Mouse (Mus musculus) hindbrain, embryonic 14.5 days (tissue): ENCODE results near the gene Gm973. TPM values are rescaled to one million over a fixed set of nuclear protein-coding genes. Genes with fewer than 3 reads are reported as not detected.

ENCODE experiments used
- ATAC-seq: fragments of 200-750 bp; cut with Nextera tagmentation; 2 replicates; pipeline ENCODE4 v1.8.0; 2017; ENCODE audit warnings: moderate number of reproducible peaks, mild to moderate bottlenecking, moderate TSS enrichment, moderate library complexity; ENCODE audit not compliant: low FRiP score
- DNase-seq: peaks from one replicate; pipeline ENCODE4 v3.0.0-alpha.2; 2015; ENCODE audit warnings: low spot score
- H3K27ac ChIP-seq: fragments of 300-500 bp; sonication (generic); 2 replicates; pipeline ENCODE4 v1.5.1; 2014; ENCODE audit warnings: mild to moderate bottlenecking, moderate library complexity
- H3K27me3 ChIP-seq: fragments of 300-500 bp; sonication (generic); 2 replicates; pipeline ENCODE4 v1.6.1; 2014; ENCODE audit warnings: mild to moderate bottlenecking, low read length, mixed read lengths; ENCODE audit not compliant: control insufficient read depth, insufficient read depth
- H3K36me3 ChIP-seq: fragments of 300-500 bp; sonication (generic); replicated peaks from 2 replicates; pipeline ENCODE4 v1.6.1; 2014; ENCODE audit not compliant: control insufficient read depth, insufficient read depth
- H3K4me1 ChIP-seq: fragments of 300-500 bp; sonication (generic); replicated peaks from 2 replicates; pipeline ENCODE4 v1.6.1; 2014; ENCODE audit warnings: antibody characterized with exemption, low read length, mixed read lengths; ENCODE audit not compliant: control insufficient read depth, insufficient read depth
- H3K4me2 ChIP-seq: fragments of 300-500 bp; sonication (generic); replicated peaks from 2 replicates; pipeline ENCODE4 v1.6.1; 2014; ENCODE audit warnings: mild to moderate bottlenecking, moderate library complexity
- H3K4me3 ChIP-seq: fragments of 300-500 bp; sonication (generic); replicated peaks from 2 replicates; pipeline ENCODE4 v1.5.1; 2014; ENCODE audit warnings: mild to moderate bottlenecking, low read length
- H3K9ac ChIP-seq: fragments of 300-500 bp; sonication (generic); 2 replicates; pipeline ENCODE4 v1.6.1; 2014
- H3K9me3 ChIP-seq: fragments of 300-500 bp; sonication (generic); 2 replicates; pipeline ENCODE4 v1.6.1; 2016; ENCODE audit warnings: low read length; ENCODE audit not compliant: control insufficient read depth
- WGBS: fragments of 180-500 bp; shearing (Covaris S2); extraction: QIAGEN DNeasy Blood & Tissue Kit; methylation state at CpG from one replicate; pipeline ENCODE4 v1.1.7; 2014; 5-methylcytosine and 5-hydroxymethylcytosine counted together
- polyA plus RNA-seq: library from polyadenylated mRNA; unstranded; fragments of >200 nt; fragmentation: Nextera tagmentation; extraction: Ambion mirVana; gene quantifications from 2 replicates; pipeline ENCODE4 v1.2.1, GENCODE M21; 2014

Gene Gm973
- polyA plus RNA-seq, 1 experiment from 2014 or later = 10.6 TPM

DNA sequence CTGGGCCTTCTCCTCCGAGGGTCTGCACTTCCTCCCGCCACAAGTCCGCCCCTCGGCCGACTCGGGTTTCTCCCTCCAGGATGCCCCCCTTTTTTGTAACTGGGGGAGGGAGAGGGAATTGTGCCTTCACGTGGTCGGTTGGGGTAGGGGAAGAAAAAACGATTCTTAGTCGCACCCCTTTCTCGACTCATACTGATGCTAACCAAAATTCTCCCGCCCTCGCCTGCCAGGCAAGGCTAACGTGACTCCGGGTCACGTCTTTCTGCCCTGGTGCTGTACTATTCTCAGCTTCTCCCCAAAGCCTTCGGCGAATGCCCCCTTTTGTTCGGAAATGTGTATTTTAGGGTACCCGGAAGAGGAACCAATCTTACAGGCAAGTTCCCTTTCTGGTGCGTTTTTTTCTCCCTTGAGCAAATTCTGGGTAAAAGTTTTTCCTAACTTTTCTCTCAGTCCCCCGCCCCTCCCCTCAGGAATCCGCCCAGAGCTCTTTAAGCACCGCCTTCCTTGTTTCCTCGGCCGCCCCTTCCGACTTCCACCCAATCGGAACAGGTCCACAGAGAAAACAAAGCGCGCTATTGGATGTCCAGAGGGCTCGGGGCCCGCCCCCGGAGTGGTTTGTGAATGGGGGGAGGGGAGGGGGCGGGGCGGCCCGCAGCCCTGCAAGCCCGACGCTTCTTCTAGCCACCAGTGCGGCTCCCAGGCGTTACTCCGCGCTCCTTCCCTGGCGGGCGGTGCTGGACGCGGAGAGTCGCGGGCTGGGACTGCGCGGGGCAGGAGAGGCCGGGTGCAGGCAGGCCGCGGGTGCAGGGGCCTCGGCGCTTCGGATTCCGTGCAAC, 34.4 kb upstream of the Gm973 start:
- under 1% methylated on average over 57 of the region's 57 CpGs for WGBS
- peaks cover 24% of the 10 kb centered on the region for H3K4me1 ChIP-seq
- peak overlapping the region; percentile 99 for H3K4me2 ChIP-seq
- ATAC-seq (peak; percentile 94), DNase-seq (peak; percentile 89)
- peaks cover 15% of the 10 kb centered on the region for H3K27me3 ChIP-seq
- H3K4me3 ChIP-seq = peak overlapping the region; percentile 59
- peak overlapping the region; percentile 70 for H3K9ac ChIP-seq
- no peaks in the 10 kb centered on the region for H3K9me3 ChIP-seq
- no peaks in the 10 kb centered on the region for H3K36me3 ChIP-seq
- peak overlapping the region; percentile 68 for H3K27ac ChIP-seq

DNA sequence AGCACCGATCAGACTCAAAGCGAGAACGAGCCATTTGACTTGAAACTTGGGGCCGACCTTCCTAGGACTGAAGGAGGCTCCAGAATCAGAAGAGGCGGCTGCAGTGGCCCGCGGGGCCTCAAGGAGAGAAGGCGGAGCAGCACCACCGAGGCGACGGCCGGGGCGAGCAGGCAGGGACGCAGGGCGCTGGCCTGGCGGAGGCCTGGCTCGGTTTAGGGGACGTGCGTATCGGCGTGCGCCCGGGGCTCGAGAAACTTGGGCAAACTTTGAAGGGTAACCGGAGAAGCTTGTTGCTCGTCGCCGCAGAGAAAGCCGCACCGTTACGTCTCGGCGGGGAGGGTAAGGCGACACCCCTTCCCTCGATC, 33.8 kb upstream of the Gm973 start, which contains the start of gene Fzd7:
Gene Fzd7, plus strand, starts transcription at position 94 of the 365 bp plus-strand sequence.
- Histone ChIP-seq H3K4me2 (peak within 1 kb of the TSS; percentile 99), H3K27ac (peak within 1 kb of the TSS; percentile 68), H3K9me3 (no peaks in the 10 kb centered on the region), H3K27me3 (peaks cover 15% of the 10 kb centered on the region), H3K36me3 (no peaks in the 10 kb centered on the region), H3K9ac (peak within 1 kb of the TSS; percentile 70), H3K4me1 (peaks cover 28% of the 10 kb centered on the region), H3K4me3 (peak within 1 kb of the TSS; percentile 59)
- WGBS = under 1% methylated on average over 35 of the region's 35 CpGs
- no peak for DNase-seq
- peak; percentile 31 for ATAC-seq

DNA sequence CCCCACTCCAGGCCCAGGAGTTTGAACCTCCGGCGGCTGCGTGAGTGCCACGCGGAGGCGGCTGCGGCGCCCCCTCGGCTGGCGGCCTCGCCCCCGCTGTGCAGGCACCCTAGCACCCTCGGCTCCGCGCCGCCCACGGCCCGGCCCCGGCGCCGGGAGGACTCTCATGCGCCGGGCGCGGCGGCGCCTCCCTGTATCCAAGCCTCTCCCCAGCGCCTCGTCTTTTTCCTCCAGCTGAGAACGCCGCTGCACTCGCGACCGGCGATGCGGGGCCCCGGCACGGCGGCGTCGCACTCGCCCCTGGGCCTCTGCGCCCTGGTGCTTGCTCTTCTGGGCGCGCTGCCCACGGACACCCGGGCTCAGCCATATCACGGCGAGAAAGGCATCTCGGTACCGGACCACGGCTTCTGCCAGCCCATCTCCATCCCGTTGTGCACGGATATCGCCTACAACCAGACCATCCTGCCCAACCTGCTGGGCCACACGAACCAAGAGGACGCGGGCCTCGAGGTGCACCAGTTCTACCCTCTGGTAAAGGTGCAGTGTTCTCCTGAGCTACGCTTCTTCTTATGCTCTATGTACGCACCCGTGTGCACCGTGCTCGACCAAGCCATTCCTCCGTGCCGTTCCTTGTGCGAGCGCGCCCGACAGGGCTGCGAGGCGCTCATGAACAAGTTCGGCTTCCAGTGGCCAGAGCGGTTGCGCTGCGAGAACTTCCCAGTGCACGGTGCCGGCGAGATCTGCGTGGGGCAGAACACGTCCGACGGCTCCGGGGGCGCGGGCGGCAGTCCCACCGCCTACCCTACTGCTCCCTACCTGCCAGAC, 33.2 kb upstream of the Gm973 start:
- no peaks in the 10 kb centered on the region for H3K36me3 ChIP-seq
- H3K4me3 ChIP-seq = peak overlapping the region; percentile 59
- H3K27ac ChIP-seq = peak overlapping the region; percentile 18; the same call in 1 of the 2 replicates
- peaks cover 15% of the 10 kb centered on the region for H3K27me3 ChIP-seq
- peak; percentile 44 for DNase-seq
- peaks cover 32% of the 10 kb centered on the region for H3K4me1 ChIP-seq
- peak; percentile 5; the same call in 1 of the 2 replicates for ATAC-seq
- no peaks in the 10 kb centered on the region for H3K9me3 ChIP-seq
- peak overlapping the region; percentile 70 for H3K9ac ChIP-seq
- H3K4me2 ChIP-seq = peak overlapping the region; percentile 99
- WGBS = under 1% methylated on average over 77 of the region's 88 CpGs

DNA sequence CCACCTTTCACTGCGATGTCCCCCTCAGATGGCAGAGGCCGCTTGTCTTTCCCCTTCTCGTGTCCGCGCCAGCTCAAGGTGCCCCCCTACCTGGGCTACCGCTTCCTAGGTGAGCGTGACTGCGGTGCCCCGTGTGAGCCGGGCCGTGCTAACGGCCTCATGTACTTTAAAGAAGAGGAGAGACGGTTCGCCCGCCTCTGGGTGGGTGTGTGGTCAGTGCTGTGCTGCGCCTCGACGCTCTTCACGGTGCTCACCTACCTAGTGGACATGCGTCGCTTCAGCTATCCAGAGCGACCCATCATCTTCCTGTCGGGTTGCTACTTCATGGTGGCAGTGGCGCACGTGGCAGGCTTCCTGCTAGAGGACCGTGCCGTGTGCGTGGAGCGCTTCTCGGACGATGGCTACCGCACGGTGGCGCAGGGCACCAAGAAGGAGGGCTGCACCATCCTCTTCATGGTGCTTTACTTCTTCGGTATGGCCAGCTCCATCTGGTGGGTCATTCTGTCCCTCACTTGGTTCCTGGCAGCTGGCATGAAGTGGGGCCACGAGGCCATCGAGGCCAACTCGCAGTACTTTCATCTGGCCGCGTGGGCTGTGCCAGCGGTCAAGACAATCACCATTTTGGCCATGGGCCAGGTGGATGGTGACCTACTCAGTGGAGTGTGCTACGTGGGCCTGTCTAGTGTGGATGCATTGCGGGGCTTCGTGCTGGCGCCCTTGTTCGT, 32.4 kb upstream of the Gm973 start:
- ATAC-seq (peak; percentile 72), DNase-seq (peak; percentile 82)
- Histone ChIP-seq H3K27me3 (peaks cover 15% of the 10 kb centered on the region), H3K4me3 (peak overlapping the region; percentile 59), H3K36me3 (no peaks in the 10 kb centered on the region), H3K4me2 (peak overlapping the region; percentile 99), H3K9ac (peak overlapping the region; percentile 70), H3K27ac (no peak overlapping the region), H3K4me1 (peaks cover 32% of the 10 kb centered on the region), H3K9me3 (no peaks in the 10 kb centered on the region)
- under 1% methylated on average over 46 of the region's 46 CpGs for WGBS

DNA sequence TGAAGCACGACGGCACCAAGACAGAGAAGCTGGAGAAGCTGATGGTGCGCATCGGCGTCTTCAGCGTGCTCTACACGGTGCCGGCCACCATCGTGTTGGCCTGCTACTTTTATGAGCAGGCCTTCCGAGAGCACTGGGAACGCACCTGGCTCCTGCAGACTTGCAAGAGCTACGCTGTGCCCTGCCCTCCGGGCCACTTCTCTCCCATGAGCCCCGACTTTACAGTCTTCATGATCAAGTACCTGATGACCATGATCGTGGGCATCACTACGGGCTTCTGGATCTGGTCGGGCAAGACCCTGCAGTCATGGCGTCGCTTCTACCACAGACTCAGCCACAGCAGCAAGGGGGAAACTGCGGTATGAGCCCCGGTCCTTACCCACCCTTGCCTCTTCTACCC, 31.8 kb upstream of the Gm973 start:
- 4% methylated on average over 21 of the region's 21 CpGs for WGBS
- DNase-seq = no peak
- no peak for ATAC-seq

DNA sequence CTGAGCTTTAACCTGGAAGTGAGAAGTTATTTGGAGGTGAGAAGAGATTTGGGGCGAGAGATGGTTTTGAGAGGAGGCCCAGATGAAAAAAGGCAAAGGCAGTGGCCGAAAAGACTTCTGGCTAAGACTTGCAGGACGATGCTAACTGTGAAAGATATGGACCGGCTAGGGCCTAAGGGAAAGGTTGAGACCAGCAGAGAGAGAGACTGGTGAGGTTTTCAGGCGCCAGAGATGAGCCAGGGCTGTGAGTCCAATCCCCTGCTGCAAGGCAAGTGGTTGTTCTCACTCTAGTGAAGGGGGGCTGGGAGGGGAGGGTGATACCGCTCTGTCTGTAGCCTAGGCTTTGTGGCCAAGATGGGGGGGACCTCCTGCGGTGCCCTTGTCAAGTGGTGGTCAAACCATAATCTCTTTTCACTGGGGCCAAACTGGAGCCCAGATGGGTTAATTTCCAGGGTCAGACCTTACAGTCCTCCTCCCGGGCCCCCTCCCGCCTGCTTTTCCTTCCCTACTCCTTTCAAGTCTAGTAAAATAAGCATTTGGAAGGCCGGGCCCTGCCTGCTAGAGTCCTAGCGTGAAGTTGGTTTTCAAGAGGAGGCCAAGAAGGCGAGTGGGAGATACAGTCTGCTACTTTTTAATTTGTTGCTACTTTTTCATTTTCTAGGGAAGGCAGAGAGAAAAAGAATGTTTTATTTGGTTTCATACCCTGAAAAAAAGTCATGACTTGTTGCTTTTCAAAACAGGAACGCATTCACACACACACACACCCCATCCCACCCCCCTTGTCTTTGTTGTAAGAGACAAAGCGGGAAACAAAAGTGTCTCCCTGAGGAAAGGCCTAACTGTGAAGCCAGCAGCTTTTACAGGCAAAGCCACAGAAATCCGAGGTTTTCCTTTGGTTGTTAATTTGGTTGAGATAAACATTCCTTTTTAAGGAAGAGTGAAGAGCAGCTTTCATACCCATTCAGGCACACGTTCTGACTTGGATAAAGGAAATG, 31.0 kb upstream of the Gm973 start:
- no peaks in the 10 kb centered on the region for H3K9me3 ChIP-seq
- H3K4me1 ChIP-seq = peaks cover 32% of the 10 kb centered on the region
- WGBS = 6% methylated on average over 16 of the region's 16 CpGs
- DNase-seq (no peak), ATAC-seq (no peak)
- peak overlapping the region; percentile 61 for H3K27ac ChIP-seq
- no peaks in the 10 kb centered on the region for H3K36me3 ChIP-seq
- peaks cover 15% of the 10 kb centered on the region for H3K27me3 ChIP-seq
- peak overlapping the region; percentile 42 for H3K9ac ChIP-seq
- H3K4me3 ChIP-seq = peak overlapping the region; percentile 59
- H3K4me2 ChIP-seq = peak overlapping the region; percentile 99

More for the DNA sequence above, 31.8 kb upstream of the Gm973 start:
- Histone ChIP-seq H3K9ac (peak overlapping the region; percentile 70; the same call in 1 of the 2 replicates), H3K4me2 (peak overlapping the region; percentile 99), H3K27ac (peak overlapping the region; percentile 61; the same call in 1 of the 2 replicates), H3K4me1 (peaks cover 32% of the 10 kb centered on the region), H3K27me3 (peaks cover 15% of the 10 kb centered on the region), H3K36me3 (no peaks in the 10 kb centered on the region), H3K4me3 (peak overlapping the region; percentile 59), H3K9me3 (no peaks in the 10 kb centered on the region)

DNA sequence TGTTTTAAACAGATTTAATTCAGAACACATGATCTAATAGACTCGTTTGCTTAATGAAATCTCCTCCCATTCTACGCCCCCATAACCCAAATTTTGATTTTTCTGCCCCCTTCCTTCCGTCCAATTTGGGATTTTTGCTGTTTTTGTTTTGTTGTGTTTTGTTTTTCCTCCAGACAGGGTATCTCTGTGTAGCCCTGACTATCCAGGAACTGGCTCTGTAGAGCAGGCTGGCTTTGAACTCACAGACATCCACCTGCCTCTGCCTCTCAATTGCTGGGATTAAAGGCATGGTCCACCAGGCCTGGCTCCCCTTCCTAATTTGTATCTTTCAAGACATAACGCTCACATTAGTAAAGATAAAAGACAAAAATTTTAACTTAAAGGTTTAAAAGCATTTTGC, 30.3 kb upstream of the Gm973 start:
- Histone ChIP-seq H3K9ac (peak overlapping the region; percentile 42), H3K4me3 (peak overlapping the region; percentile 59), H3K27ac (peak overlapping the region; percentile 61), H3K27me3 (peaks cover 15% of the 10 kb centered on the region), H3K4me1 (peaks cover 29% of the 10 kb centered on the region), H3K4me2 (peak overlapping the region; percentile 99), H3K36me3 (no peaks in the 10 kb centered on the region), H3K9me3 (no peaks in the 10 kb centered on the region)
- ATAC-seq = no peak
- 32% methylated on average over 4 of the region's 4 CpGs for WGBS
- no peak for DNase-seq

DNA sequence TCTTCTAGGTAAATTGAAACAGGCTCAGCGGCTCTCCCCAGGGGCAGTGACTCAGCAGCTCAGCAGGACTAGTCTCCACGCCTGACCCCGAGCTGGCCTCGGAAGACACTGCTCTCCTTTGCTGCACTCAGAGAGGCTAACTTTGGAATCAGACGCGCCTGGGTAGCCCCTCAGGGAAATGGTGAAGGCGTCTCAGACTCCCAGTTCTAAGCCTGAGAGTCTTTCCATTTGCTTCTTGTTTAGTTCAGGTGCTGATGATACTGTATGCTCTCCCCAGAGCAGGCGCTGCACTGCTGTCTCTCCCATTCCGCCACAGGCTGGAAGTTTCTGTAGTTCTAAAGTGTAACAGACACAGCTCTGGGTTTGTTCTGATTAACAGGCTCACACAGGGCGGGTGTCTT, 28.4 kb upstream of the Gm973 start:
- Histone ChIP-seq H3K9ac (peak overlapping the region; percentile 25; the same call in 1 of the 2 replicates), H3K4me1 (peaks cover 24% of the 10 kb centered on the region), H3K36me3 (no peaks in the 10 kb centered on the region), H3K27me3 (peaks cover 11% of the 10 kb centered on the region), H3K4me3 (no peak overlapping the region; the same call in 1 of the 2 replicates), H3K27ac (no peak overlapping the region), H3K9me3 (no peaks in the 10 kb centered on the region), H3K4me2 (peak overlapping the region; percentile 41)
- ATAC-seq = no peak
- 7% methylated on average over 10 of the region's 10 CpGs for WGBS
- DNase-seq = no peak
